Mouse (Mus musculus) heart, embryonic 16.5 days (tissue): ENCODE measurements around the gene Wfdc12. TPM values are rescaled to one million over a fixed set of nuclear protein-coding genes. Genes with fewer than 3 reads are reported as not detected.

Experiments
- ATAC-seq: fragments of 200-750 bp; cut with Nextera tagmentation; replicated peaks from 2 replicates; pipeline ENCODE4 v1.8.0; 2017; ENCODE audit warnings: moderate number of reproducible peaks; ENCODE audit not compliant: insufficient read depth, low FRiP score; ENCODE audit errors: extremely low read depth
- H3K27ac ChIP-seq: fragments of 300-500 bp; sonication (generic); 2 replicates; pipeline ENCODE4 v1.5.1; 2014; ENCODE audit warnings: mild to moderate bottlenecking, low read length, control low read depth, moderate library complexity
- H3K27me3 ChIP-seq: fragments of 300-500 bp; sonication (generic); 2 replicates; pipeline ENCODE4 v1.6.1; 2014; ENCODE audit warnings: low read length, mixed read lengths; ENCODE audit not compliant: control insufficient read depth, insufficient read depth
- H3K36me3 ChIP-seq: fragments of 300-500 bp; sonication (generic); 2 replicates; pipeline ENCODE4 v1.6.1; 2014; ENCODE audit not compliant: control insufficient read depth, insufficient read depth
- H3K4me1 ChIP-seq: fragments of 300-500 bp; sonication (generic); 2 replicates; pipeline ENCODE4 v1.6.1; 2014; ENCODE audit warnings: low read length, mixed read lengths; ENCODE audit not compliant: control insufficient read depth, insufficient read depth
- H3K4me2 ChIP-seq: fragments of 300-500 bp; sonication (generic); 2 replicates; pipeline ENCODE4 v1.6.1; 2014; ENCODE audit warnings: low read depth, mild to moderate bottlenecking, control low read depth, low read length
- H3K4me3 ChIP-seq: fragments of 300-500 bp; sonication (generic); 2 replicates; pipeline ENCODE4 v1.5.1; 2014; ENCODE audit warnings: mild to moderate bottlenecking, control low read depth, low read length
- H3K9ac ChIP-seq: fragments of 300-500 bp; sonication (generic); 2 replicates; pipeline ENCODE4 v1.6.1; 2014; ENCODE audit warnings: low read length, control low read depth
- H3K9me3 ChIP-seq: fragments of 300-500 bp; sonication (generic); replicated peaks from 2 replicates; pipeline ENCODE4 v1.6.1; 2016; ENCODE audit warnings: low read length; ENCODE audit not compliant: control insufficient read depth
- WGBS: fragments of 180-500 bp; shearing (Covaris S2); extraction: QIAGEN DNeasy Blood & Tissue Kit; methylation state at CpG from one replicate; pipeline ENCODE4 v1.1.7; 2014; 5-methylcytosine and 5-hydroxymethylcytosine counted together
- polyA plus RNA-seq: library from polyadenylated mRNA; unstranded; fragments of >200 nt; fragmentation: Nextera tagmentation; extraction: Ambion mirVana; gene quantifications from 2 replicates; pipeline ENCODE4 v1.2.1, GENCODE M21; 2015

The Wfdc12 gene
- polyA plus RNA-seq, 1 experiment from 2014 or later = not detected

- Histone ChIP-seq H3K4me1 (peaks cover 15% of the 10 kb centered on the region), H3K36me3 (no peaks in the 10 kb centered on the region), H3K27ac (no peak overlapping the region), H3K27me3 (peaks cover 68% of the 10 kb centered on the region), H3K4me2 (peak overlapping the region; percentile 60), H3K9ac (no peak overlapping the region), H3K4me3 (peak overlapping the region; percentile 42), H3K9me3 (no peaks in the 10 kb centered on the region; the same call in 1 of the 2 replicates)
- 13% methylated on average over 42 of the region's 42 CpGs for WGBS
- ATAC-seq = no peak
Observed at GRCm38 (mm10) chr2:164168571-164168946, 21.8 kb downstream of the Wfdc12 start.

- no peak; the same call in 1 of the 2 replicates for ATAC-seq
- Histone ChIP-seq H3K27ac (no peak overlapping the region), H3K9ac (no peak overlapping the region)
Observed at GRCm38 (mm10) chr2:164167752-164168570, 22.4 kb downstream of the Wfdc12 start.

GRCm38 (mm10) chr2:164164941-164165340, 25.5 kb downstream of the Wfdc12 start:
- WGBS = 86% methylated on average over 5 of the region's 5 CpGs
- Histone ChIP-seq H3K27me3 (peaks cover 42% of the 10 kb centered on the region), H3K4me1 (peaks cover 7% of the 10 kb centered on the region), H3K4me2 (no peak overlapping the region), H3K36me3 (no peaks in the 10 kb centered on the region), H3K9ac (no peak overlapping the region), H3K27ac (no peak overlapping the region), H3K4me3 (no peak overlapping the region), H3K9me3 (no peaks in the 10 kb centered on the region; the same call in 1 of the 2 replicates)
- no peak for ATAC-seq

More at GRCm38 (mm10) chr2:164167752-164168570, 22.4 kb downstream of the Wfdc12 start:
- peak overlapping the region; percentile 42 for H3K4me3 ChIP-seq
- no peaks in the 10 kb centered on the region; the same call in 1 of the 2 replicates for H3K9me3 ChIP-seq
- no peaks in the 10 kb centered on the region for H3K36me3 ChIP-seq
- WGBS = 10% methylated on average over 90 of the region's 90 CpGs
- H3K4me2 ChIP-seq = peak overlapping the region; percentile 60
- peaks cover 65% of the 10 kb centered on the region for H3K27me3 ChIP-seq
- peaks cover 14% of the 10 kb centered on the region for H3K4me1 ChIP-seq

GRCm38 (mm10) chr2:164161515-164162055, 28.8 kb downstream of the Wfdc12 start:
- Histone ChIP-seq H3K27ac (no peak overlapping the region), H3K36me3 (no peaks in the 10 kb centered on the region), H3K4me2 (no peak overlapping the region), H3K27me3 (peaks cover 9% of the 10 kb centered on the region), H3K9me3 (no peaks in the 10 kb centered on the region), H3K9ac (no peak overlapping the region), H3K4me3 (no peak overlapping the region), H3K4me1 (no peaks in the 10 kb centered on the region)
- ATAC-seq = no peak
- WGBS = 75% methylated on average over 11 of the region's 11 CpGs

GRCm38 (mm10) chr2:164158838-164159237, 31.6 kb downstream of the Wfdc12 start:
- no peak for ATAC-seq
- no peaks in the 10 kb centered on the region; the same call in 1 of the 2 replicates for H3K27me3 ChIP-seq
- H3K4me1 ChIP-seq = no peaks in the 10 kb centered on the region
- no peak overlapping the region for H3K9ac ChIP-seq
- H3K9me3 ChIP-seq = no peaks in the 10 kb centered on the region
- WGBS = 89% methylated on average over 2 of the region's 2 CpGs
- no peaks in the 10 kb centered on the region for H3K36me3 ChIP-seq
- H3K4me3 ChIP-seq = no peak overlapping the region
- no peak overlapping the region for H3K27ac ChIP-seq
- no peak overlapping the region for H3K4me2 ChIP-seq

- Histone ChIP-seq H3K27ac (no peak overlapping the region), H3K4me1 (no peaks in the 10 kb centered on the region), H3K27me3 (no peaks in the 10 kb centered on the region), H3K9me3 (no peaks in the 10 kb centered on the region), H3K36me3 (peaks cover 15% of the 10 kb centered on the region), H3K4me2 (no peak overlapping the region), H3K9ac (no peak overlapping the region), H3K4me3 (no peak overlapping the region)
- 83% methylated on average over 7 of the region's 7 CpGs for WGBS
- ATAC-seq = no peak
Observed at GRCm38 (mm10) chr2:164156158-164156557, 34.2 kb downstream of the Wfdc12 start.

- no peak overlapping the region for H3K27ac ChIP-seq
- H3K27me3 ChIP-seq = no peaks in the 10 kb centered on the region
- WGBS = 91% methylated on average over 10 of the region's 10 CpGs
- H3K36me3 ChIP-seq = peaks cover 15% of the 10 kb centered on the region
- peaks cover 7% of the 10 kb centered on the region for H3K4me1 ChIP-seq
- H3K9me3 ChIP-seq = no peaks in the 10 kb centered on the region
- ATAC-seq = no peak
- H3K4me3 ChIP-seq = no peak overlapping the region
- H3K4me2 ChIP-seq = no peak overlapping the region
- no peak overlapping the region for H3K9ac ChIP-seq
Observed at GRCm38 (mm10) chr2:164154007-164154406, 36.4 kb downstream of the Wfdc12 start.

- no peaks in the 10 kb centered on the region for H3K9me3 ChIP-seq
- WGBS = 88% methylated on average over 11 of the region's 11 CpGs
- ATAC-seq = no peak
Observed at GRCm38 (mm10) chr2:164152341-164152740, 38.1 kb downstream of the Wfdc12 start.

GRCm38 (mm10) chr2:164150086-164150760, 40.2 kb downstream of the Wfdc12 start:
- Histone ChIP-seq H3K27me3 (no peaks in the 10 kb centered on the region), H3K9ac (no peak overlapping the region), H3K27ac (peak overlapping the region; percentile 24; the same call in 1 of the 2 replicates), H3K4me3 (no peak overlapping the region), H3K9me3 (no peaks in the 10 kb centered on the region), H3K4me1 (peaks cover 7% of the 10 kb centered on the region), H3K4me2 (no peak overlapping the region), H3K36me3 (peaks cover 15% of the 10 kb centered on the region)
- peak; percentile 45; the same call in 1 of the 2 replicates for ATAC-seq
- 40% methylated on average over 14 of the region's 14 CpGs for WGBS

More at GRCm38 (mm10) chr2:164152341-164152740, 38.1 kb downstream of the Wfdc12 start:
- no peak overlapping the region for H3K27ac ChIP-seq
- no peak overlapping the region for H3K4me3 ChIP-seq
- no peak overlapping the region for H3K4me2 ChIP-seq
- H3K36me3 ChIP-seq = peaks cover 15% of the 10 kb centered on the region
- peaks cover 7% of the 10 kb centered on the region for H3K4me1 ChIP-seq
- H3K27me3 ChIP-seq = no peaks in the 10 kb centered on the region
- no peak overlapping the region for H3K9ac ChIP-seq
